Comparison of ENCODE assay signal across 12 mouse cellular contexts in genomic region chr1:151716024-151716710, GRCm38 (mm10). TPM values are rescaled to one million over a fixed set of nuclear protein-coding genes. Genes with fewer than 3 reads are reported as not detected.
DNase-seq lines count a peak whose midpoint lies in the region; ATAC-seq and TF ChIP-seq lines count a peak whose summit lies in the region.
"Had no signal": no experiment of that assay in that cellular context is flagged by ENCODE, and none has a peak within 500 bp of the region (broad histone marks: within the 10 kb centered on the region; RNA-seq: fewer than 3 reads in every experiment).

No protein-coding gene starts in this region.

- 0 out of 2 replicates have a peak, but pooled peaks have one; percentile 32 for ATAC-seq in lung, postnatal 0 days
- ATAC-seq in stomach, postnatal 0 days (ENCODE audit: low FRiP score, low TSS enrichment), result 0 out of 2 replicates have a peak, but pooled peaks have one; percentile 39

- no peak overlapping the region for H3K4me2 ChIP-seq in lung, postnatal 0 days (replicated peaks; ENCODE audit: low read depth, low read length)
- no peak overlapping the region for H3K4me2 ChIP-seq in stomach, postnatal 0 days (replicated peaks; ENCODE audit: low read depth)
- H3K4me2 ChIP-seq: embryonic facial prominence, embryonic 15.5 days; limb, embryonic 15.5 days; midbrain, embryonic 12.5 days had no signal

- intact Hi-C loops in left cerebral cortex, adult 2 months (cut with DNase I), result no loop called here

- no peaks in the 10 kb centered on the region for H3K27me3 ChIP-seq in lung, postnatal 0 days (replicated peaks; ENCODE audit: insufficient read depth, low read length)
- no peaks in the 10 kb centered on the region for H3K27me3 ChIP-seq in stomach, postnatal 0 days (ENCODE audit: control insufficient read depth, insufficient read depth, low read length)
- H3K27me3 ChIP-seq: embryonic facial prominence, embryonic 15.5 days; limb, embryonic 15.5 days; midbrain, embryonic 12.5 days had no signal

- no peaks in the 10 kb centered on the region for H3K9me3 ChIP-seq in lung, postnatal 0 days (ENCODE audit: low read length)
- H3K9me3 ChIP-seq in stomach, postnatal 0 days (ENCODE audit: control insufficient read depth, low read length), result no peaks in the 10 kb centered on the region
- H3K9me3 ChIP-seq: embryonic facial prominence, embryonic 15.5 days; limb, embryonic 15.5 days; midbrain, embryonic 12.5 days had no signal

- no peak overlapping the region for H3K27ac ChIP-seq in lung, postnatal 0 days (ENCODE audit: low read length)
- no peak overlapping the region for H3K27ac ChIP-seq in stomach, postnatal 0 days (replicated peaks)
- H3K27ac ChIP-seq in left cerebral cortex, adult 2 months, result no peak overlapping the region
- H3K27ac ChIP-seq: embryonic facial prominence, embryonic 15.5 days; limb, embryonic 15.5 days; midbrain, embryonic 12.5 days had no signal

- TF ChIP-seq CTCF in lung, postnatal 0 days (IDR thresholded peaks at IDR 0.05), result peak; percentile 58
- TF ChIP-seq CTCF in stomach, postnatal 0 days (IDR thresholded peaks at IDR 0.05; ENCODE audit: low read depth), result peak; percentile 53
- no peak; the same call in 1 of the 2 replicates for TF ChIP-seq CTCF in left cerebral cortex, adult 2 months (IDR thresholded peaks at IDR 0.05)

- no peaks in the 10 kb centered on the region for H3K36me3 ChIP-seq in lung, postnatal 0 days (ENCODE audit: insufficient read depth, low read length)
- H3K36me3 ChIP-seq in stomach, postnatal 0 days (ENCODE audit: control insufficient read depth, insufficient read depth, low read length), result no peaks in the 10 kb centered on the region
- H3K36me3 ChIP-seq: limb, embryonic 15.5 days; midbrain, embryonic 12.5 days had no signal

- no peak overlapping the region for H3K9ac ChIP-seq in lung, postnatal 0 days (replicated peaks; ENCODE audit: low read depth)
- H3K9ac ChIP-seq in stomach, postnatal 0 days (ENCODE audit: low read length), result no peak overlapping the region
- H3K9ac ChIP-seq: embryonic facial prominence, embryonic 15.5 days; limb, embryonic 15.5 days; midbrain, embryonic 12.5 days had no signal

- TF ChIP-seq EP300 in lung, postnatal 0 days (IDR thresholded peaks at IDR 0.05), result no peak
- TF ChIP-seq EP300 in stomach, postnatal 0 days (optimal IDR thresholded peaks at IDR 0.05), result no peak

- peaks cover 5% of the 10 kb centered on the region for H3K4me1 ChIP-seq in lung, postnatal 0 days (ENCODE audit: insufficient read depth, low read depth, low read length)
- H3K4me1 ChIP-seq in stomach, postnatal 0 days (replicated peaks; ENCODE audit: control insufficient read depth, insufficient read depth), result peaks cover 2% of the 10 kb centered on the region; the same call in 1 of the 2 replicates
- H3K4me1 ChIP-seq: embryonic facial prominence, embryonic 15.5 days; limb, embryonic 15.5 days; midbrain, embryonic 12.5 days had no signal

- 77% methylated on average over 11 of the region's 11 CpGs for WGBS in lung, postnatal 0 days
- WGBS in stomach, postnatal 0 days, result 84% methylated on average over 11 of the region's 11 CpGs

- H3K4me3 ChIP-seq in lung, postnatal 0 days (ENCODE audit: low read depth, low read length), result no peak overlapping the region
- H3K4me3 ChIP-seq in stomach, postnatal 0 days (ENCODE audit: low read depth, low read length), result no peak overlapping the region
- H3K4me3 ChIP-seq in left cerebral cortex, adult 2 months, result no peak overlapping the region
- H3K4me3 ChIP-seq: embryonic facial prominence, embryonic 15.5 days; limb, embryonic 15.5 days; midbrain, embryonic 12.5 days had no signal

- peak; percentile 21 for DNase-seq in embryo, embryonic 10 days (ENCODE audit: low spot score)
- no peak for DNase-seq in embryo, embryonic 10.5 days (ENCODE audit: low spot score)
- DNase-seq in lung, postnatal 0 days (ENCODE audit: low spot score), result no peak
- no peak for DNase-seq in lung, postnatal 14 days
- peak; percentile 83 for DNase-seq in kidney, postnatal 14 days
- no peak for DNase-seq in stomach, postnatal 0 days (ENCODE audit: low spot score)
- DNase-seq in left cerebral cortex, adult 2 months (ENCODE audit: extremely low spot score in 1 of 2, low spot score in 2 of 2), result no peak
- DNase-seq in right cerebral cortex, postnatal 4 days, result no peak
- DNase-seq: gastrocnemius, postnatal 14 days had no signal

RNA-seq across cellular contexts. Expression of gene Edem3, which starts 39.0 kb away (rescaled TPM):
- polyA plus RNA-seq in lung, postnatal 0 days (2015; fragmentation: Nextera tagmentation; extraction: Ambion mirVana), result 10.1 and 11.2 TPM in 2 replicates
- polyA plus RNA-seq in stomach, postnatal 0 days (2015; fragmentation: Nextera tagmentation; extraction: Ambion mirVana), result 7.2 and 7.5 TPM in 2 replicates
- 10 to 100 TPM; 38.0 to 39.6 TPM for total RNA-seq in left cerebral cortex, adult 2 months (2021)

Comparison
In these comparisons a context has a peak if more than half of its experiments do, and no peak if none do; other contexts are left out.
1. DNase-seq: peak in embryo, embryonic 10 days (single experiment) and kidney, postnatal 14 days (single experiment); none in embryo, embryonic 10.5 days (single experiment), lung, postnatal 0 days (single experiment), lung, postnatal 14 days (single experiment), stomach, postnatal 0 days (single experiment), left cerebral cortex, adult 2 months (0 of 2) and right cerebral cortex, postnatal 4 days (single experiment).